Mouse (Mus musculus): Measurements from ENCODE around the gene Krt2. TPM values are rescaled to one million over a fixed set of nuclear protein-coding genes. Genes with fewer than 3 reads are reported as not detected.

The Krt2 gene
- not detected in 2 replicates for polyA plus RNA-seq (2012; rRNA removed)

DNA sequence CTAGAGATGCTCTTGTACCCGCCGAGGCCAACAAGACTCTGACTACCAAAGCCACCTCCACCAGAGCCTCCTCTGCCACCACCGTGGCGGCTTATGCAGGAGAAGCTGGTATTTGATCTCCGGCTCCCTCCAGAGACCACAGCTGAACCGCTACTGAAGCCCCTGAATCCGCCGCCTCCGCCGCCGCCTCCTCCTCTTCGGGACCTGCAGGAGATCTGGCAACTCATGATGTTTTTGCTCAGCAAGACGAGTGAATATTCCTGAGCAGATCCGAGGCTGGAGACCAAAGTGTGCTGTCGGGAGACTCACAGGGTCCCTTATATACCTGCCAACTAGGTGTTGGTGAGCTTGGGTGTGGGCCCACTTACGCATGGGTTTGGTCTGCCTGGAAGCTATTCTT is at the start of gene Krt2:
Gene Krt2 (minus strand): TSS at position 295 of the 400 bp plus-strand sequence.
- no peak for DNase-seq (ENCODE audit: low read depth)

DNA sequence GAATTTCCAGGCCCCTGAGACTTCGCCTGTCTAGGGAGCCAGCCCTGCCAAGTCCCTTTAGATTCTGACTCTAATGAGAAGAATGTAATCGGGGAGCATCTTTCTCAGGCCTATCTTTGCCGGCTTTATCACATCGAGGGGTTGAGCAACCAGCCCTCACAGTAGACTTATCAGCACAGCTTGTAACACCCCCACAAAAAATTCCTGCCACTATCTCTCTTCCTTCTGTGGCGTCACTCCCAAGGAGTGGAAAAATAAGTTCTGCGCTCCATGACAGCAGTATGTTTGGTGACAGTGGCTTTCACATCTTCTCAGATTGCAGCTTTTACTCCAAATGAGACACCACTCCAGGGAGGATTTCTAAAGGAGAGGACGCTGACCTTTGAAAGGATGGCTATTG is 48.8 kb upstream of the Krt2 start:
- DNase-seq (ENCODE audit: low read depth) = no peak

DNA sequence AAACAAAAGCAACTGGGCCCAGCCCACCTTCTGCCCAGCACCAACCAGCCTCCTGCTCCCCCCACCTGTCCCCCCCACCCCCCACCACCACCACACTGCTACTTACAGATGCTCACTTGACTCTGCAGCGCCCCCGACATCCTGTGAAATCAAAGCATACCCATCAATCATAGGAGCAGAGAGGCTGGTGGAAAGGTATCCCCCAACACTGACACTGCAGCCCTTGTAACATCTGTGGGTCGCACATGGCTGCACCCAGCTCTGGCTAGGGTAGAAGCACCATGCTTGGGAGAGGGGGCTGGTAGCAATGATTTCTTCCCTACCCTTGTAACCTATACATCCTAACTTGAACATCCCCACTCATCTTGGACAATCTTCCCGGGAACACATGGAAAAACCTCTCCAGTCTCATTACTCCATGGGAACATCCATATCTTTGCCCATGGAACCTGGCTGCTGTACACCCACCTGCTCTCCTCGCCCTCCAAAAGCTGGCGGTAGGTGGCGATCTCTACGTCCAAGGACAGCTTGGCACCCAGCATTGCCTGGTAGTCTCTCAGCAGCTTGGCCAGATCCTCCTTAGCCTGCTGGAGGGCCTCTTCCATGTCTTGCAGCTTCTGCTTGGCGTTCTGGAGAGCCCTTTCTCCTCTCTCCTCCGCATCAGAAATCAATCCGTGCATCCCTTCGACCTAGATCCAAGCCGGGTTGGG is 42.6 kb upstream of the Krt2 start:
- DNase-seq (ENCODE audit: low read depth) = no peak

DNA sequence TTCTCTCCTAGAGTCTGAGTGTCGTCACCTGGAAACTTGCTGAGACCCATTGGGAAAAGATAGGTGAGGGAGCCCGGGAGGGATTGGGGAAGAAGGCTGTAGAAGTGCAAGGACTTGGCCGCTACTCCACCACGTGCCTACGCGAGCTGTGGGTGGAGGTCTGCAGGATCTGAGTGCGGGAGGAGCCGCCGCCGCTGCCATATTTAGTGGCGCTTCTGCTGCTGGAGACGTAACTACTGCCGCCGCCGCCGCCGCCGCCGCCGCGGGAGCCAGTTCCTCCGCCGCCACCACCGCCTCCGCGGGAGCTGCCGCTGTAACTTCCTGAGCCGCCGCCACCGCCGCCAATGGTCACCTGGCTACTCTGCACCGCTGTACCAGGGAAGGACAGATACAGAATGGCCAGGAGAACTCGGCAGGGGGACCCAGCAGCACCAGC is 41.8 kb upstream of the Krt2 start:
- DNase-seq (ENCODE audit: low read depth) = no peak

DNA sequence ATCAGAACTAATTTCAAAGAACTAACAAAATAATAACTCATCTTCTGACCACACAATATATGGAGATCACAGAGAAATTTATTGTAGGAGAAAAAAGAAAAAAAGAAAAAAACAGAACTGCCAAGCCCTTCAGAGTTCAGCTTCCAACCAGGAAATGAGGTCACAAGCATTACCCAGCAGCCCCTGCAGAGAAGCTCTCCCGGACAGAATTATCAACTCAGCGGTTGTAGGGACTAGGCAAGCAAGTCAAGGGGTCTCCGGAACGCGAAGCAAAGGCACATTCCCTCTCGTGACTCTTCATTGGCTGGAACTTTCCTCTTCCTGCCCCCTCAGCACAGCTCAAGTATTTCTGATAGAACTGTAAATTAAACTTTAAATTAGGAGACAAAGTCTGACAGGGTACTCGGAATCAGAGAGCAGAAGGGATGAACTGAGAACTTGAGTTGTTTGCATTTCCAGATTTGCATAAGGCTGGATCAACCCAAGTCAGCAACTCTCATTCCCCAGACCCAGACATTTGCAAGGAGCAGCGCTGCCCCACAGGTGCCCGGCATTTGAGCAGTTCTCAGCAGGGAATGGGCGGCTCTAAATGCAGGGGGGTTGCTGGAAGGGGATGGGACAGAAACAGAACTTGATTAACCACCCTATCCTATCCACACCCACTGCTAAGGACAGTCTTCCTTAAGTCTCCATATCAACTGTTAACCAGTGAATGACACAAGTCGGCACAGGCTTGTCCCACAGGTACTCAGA is 40.9 kb upstream of the Krt2 start:
- DNase-seq (ENCODE audit: low read depth) = no peak

DNA sequence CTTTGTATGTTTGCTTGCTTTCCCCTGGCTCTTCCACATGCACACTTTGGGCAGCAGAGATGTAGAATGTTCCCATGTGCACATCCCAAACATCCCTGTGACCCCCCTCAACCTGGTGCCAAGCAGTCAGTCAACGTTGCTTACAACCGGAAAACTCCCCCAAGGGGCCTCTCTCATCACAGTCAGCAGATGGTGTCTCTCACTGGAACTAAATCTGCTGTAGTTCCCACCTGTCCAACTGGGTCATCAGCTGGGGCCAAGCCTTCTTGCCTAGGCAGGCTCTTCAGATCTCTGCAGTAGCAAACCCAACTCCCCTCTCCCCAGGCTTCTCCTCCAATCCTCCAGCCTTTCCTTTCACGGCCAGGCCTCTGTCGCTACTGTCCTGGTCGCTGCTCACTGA is 38.7 kb upstream of the Krt2 start:
- no peak for DNase-seq (ENCODE audit: low read depth)

DNA sequence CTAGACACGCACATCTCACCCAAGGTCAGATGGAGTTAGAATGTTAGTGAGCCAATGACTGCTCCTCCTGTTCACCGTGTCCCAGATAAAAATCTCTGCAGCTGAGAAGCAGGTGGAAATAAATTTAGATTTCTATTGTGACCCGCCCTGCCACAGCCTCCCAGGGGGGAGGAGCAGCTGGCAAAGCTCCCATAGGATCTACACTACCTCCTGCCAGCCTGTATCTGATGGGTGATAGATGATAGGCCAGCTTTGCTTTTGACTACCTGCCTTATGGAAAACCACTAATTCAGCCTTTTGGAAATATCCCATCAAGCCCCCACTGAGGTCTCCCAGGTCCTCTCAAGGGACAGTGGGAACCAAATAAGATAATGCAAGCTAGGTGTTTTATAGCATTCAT is 37.8 kb upstream of the Krt2 start:
- no peak for DNase-seq (ENCODE audit: low read depth)

DNA sequence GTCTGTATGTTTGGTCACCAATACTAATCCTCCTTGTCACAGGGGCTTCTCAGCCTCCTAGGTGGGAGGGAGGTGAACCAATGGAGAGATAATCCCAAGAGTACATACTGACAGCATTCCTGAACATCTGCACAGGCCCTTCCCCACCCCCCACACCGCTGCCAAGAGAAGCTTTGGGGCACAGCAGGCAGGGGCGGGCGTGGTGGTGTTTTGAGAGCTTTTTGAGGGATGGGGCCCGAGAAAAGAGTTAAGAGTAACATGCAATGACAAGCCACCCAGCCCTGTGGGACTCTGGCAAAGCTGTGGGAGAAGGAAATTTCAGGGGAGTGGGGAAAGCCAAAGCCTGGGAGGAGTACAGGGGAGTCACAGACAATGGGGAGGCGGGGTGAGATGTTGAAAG is 36.3 kb upstream of the Krt2 start:
- no peak for DNase-seq (ENCODE audit: low read depth)

DNA sequence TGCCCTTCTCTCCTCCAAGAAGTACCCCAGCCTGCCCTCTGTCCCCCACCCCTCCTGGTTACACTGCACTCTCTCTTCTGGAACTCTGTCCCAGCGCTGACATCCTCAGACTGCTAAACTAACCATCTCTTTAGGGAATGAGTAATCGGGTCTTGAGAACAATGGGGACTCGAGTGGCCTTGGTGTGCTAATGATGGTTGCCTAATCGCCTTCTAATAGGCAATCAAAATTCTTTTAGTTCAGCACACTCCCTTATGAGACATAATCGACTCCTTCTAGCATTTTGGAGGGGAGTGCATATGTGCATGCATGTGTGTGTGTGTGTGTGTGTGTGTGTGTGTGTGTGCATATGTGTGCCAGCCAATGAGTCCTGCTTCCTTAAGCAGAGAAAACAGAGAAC is 34.6 kb upstream of the Krt2 start:
- DNase-seq (ENCODE audit: low read depth) = no peak

DNA sequence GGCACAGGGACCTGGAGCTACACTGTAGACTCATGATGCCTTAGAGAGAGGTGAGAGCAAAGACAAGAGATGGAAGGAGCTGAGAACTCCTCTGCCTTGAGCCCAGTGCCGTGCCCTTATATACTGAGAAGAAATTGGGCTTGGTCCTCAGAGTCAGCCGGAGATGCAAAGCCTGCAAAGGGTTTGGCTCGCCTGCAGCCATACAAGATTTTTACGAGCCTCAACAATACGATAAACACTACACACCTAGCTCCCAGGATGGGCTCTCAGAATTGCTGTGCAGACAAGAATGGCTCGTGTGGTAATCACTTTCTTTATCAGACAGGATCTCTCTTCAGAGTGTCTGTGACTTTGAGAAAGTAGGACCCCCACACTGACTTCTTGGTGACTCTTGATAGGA is 32.7 kb upstream of the Krt2 start, which contains the start of gene Krt1:
Gene Krt1 (minus strand): TSS at position 101 of the 400 bp plus-strand sequence.
- no peak for DNase-seq (ENCODE audit: low read depth)

DNA sequence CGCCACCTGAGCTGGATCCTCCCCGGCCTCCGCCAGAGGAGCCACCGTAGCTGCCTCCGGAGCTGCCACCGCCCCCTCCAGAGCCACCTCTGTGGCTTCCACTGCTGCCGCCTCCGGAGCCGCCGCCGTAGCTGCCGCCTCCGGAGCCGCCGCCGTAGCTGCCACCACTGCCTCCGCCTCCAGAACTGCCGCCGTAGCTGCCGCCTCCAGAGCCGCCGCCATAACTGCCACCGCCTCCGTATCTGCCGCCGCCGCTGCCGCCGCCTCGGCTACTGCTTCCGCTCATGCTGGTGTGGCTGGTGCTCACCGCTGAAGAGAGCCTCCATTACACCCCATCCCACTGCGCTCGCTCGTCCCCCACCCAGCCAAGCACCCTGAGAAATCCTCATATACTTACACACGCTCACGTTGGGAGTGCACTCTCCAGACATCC is 28.0 kb upstream of the Krt2 start:
- no peak for DNase-seq (ENCODE audit: low read depth)

DNA sequence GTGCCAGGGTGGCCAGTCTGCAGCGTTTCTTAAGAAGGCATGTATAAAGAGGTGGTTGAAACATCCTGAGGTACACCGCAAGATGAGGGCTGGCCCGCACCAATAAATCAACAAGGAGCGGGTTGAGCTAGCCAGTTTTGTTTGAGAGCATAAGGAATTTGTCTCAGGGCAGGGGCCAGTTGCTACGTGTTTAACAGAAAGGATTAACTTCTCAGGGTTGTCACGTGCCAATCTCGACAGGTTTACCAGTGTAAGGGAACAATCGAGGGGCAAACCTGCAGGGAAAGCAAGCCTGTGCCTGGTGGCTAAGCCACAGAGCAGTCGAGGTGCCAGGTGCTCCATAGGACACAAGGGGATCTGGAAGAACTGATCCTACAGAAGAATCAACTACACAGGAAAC is 25.2 kb upstream of the Krt2 start:
- peak; percentile 52 for DNase-seq (ENCODE audit: low read depth)

DNA sequence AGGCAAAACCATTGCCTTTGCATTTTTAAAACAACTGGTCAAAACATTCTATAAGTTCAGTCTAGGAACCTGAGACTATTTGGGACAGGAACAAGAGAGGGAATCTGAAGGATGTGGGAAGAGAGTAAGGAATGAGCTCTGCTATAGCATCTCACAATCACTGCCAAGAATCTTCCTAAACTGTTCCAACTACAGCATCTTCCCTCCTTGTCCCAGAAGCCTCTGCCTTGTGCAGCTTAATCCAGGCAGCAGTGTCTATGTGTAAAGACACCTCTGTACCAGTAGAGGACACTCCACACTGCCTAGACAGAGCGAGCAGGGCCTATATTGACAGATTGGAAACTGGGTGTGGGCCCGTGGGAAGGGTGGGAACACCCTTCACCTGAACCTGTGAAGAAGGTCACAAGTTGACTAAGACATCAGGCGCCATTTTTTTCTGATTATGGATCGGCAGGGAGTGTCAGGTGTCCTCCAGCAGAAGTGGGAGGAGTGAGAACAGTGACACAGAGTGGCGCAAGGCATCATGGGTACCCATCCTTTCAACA is 16.9 kb upstream of the Krt2 start:
- no peak for DNase-seq (ENCODE audit: low read depth)

DNA sequence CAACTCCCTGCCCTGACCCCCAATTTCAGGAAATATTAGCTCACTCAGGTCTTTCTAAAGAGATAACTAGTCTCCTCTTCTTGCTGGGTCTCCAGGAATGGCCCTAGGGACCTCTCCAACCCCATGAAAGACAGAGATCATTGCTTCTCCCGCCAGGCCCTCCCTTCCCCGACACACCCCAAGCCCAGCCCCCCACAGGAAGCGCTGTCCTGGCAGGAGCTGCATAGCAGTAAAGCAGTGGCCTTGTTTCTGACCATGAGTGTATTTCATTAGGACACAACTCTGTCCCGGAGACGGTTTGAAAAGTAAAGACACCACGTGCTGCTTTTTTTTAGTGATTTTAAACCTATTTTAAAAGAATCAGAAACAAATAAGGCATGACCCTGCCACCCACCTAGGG is 15.2 kb upstream of the Krt2 start:
- DNase-seq (ENCODE audit: low read depth) = no peak

DNA sequence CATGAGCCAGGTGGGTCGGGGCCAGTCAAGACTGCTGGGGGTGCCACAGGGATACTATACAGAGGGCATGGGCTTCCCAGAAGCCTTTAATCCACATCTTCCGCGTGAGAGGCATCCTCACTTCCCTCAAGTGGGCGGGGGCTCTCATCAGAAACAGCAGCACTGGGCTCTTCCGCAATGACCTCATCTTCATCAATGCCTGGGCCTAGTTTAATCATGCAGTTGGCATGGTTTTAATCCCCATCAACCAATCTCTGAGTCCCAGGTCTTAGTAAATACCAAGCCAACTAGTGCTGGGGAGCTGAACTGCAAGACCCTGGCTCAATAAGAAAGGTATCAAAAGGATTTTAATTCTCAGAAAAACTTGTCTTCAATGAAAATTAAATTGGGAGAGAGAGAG is 11.5 kb upstream of the Krt2 start:
- no peak for DNase-seq (ENCODE audit: low read depth)

DNA sequence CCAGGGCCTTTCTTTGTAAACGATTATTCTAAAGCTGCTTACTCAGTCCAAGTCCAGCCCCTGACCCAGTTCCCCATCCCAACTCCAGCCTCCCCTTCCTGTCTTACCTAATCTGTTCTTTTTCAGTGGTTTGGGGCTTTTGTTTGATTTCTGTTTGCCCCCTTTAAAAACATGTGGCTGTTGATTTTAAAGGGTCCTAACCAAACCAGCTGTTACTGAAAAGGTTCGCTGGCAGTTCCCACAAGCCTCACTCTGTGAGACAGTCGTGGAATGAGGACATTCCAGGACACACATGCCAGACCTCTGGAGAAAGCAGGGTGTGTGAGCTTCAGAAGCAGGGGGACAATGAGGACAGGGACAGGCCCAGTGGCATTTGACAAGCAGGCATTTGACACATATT is 3.8 kb upstream of the Krt2 start:
- no peak for DNase-seq (ENCODE audit: low read depth)

DNA sequence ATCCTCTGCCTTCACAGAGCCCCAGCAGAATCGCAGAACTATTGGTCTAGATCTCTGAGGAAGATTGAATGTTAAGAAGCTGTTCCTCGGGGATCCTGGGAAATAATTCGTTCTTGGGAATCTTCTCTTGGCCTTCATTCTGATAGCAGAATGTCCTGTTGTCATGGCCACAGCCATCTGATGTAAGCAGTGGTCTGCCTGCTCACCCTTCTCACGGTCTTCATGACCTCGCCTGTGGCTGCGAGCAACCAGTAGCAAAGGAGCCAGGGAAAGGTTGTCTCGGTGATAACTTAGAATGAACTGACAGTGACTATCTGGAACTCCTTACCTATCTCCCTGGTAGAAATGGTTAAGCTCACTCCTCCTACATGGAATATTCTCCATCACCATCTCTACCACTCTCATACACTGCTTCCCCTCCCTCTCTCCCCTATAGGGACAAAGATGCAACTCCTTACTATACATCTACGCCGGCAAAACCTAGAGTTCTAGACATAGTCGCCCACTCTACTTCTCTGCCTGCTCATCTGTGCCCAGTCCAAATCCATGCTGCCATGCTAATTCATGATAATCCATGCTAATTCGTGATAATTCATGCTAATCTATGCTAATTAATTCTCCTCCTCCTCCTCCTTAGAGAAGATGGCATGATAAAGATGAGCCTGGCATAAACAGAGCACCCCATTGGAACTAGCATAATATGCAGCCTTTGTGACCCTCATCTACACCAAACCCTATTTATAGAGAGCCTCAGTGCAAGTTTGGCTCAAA is 14.7 kb downstream of the Krt2 start:
- no peak for DNase-seq (ENCODE audit: low read depth)

DNA sequence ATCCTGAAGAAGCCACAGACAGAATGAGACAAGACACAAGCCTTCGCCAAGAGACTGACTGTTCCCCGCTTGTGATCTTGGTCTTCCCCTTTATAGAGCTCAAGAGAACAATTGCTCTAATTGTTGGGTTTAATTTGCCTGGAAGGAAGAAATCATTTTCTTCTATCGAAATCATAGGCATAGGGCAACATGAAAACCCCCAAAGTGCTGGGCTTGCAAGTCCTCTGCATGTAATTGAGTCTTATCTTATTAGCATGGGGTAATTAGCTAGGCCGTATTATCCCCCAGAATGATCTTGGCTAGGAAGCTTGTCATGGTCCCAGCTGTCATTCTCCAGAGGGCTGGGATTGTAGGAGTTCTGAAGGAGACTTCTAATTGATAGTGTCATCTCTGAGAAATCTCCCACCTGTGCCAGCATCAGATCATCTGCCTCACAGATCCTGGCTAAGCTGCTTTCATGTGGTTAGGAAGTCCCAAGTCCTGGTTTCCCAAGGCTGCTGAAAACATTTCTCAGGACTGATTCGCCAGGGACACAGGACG is 15.6 kb downstream of the Krt2 start, which contains the start of gene Krt73:
Gene Krt73 (minus strand): TSS at position 51 of the 540 bp plus-strand sequence.
- DNase-seq (ENCODE audit: low read depth) = no peak

DNA sequence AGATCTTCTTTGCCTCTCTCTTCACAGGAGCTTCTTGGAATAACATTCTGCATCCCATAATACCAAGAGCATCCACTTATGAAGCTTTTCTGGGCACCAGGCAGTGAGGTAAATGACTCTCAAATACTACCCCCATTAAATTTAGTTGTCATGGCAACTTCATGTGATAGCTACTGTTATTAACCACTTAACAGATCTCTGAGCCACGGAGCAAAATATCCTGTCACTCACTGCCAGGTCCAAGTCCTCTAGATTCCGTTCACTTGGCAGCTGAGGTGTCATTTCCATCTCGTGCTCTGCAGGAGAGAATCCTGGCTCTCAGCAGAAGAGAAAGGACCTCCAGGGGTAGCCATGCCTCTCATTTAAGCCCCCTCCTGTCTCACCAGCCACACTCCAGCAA is 27.1 kb downstream of the Krt2 start:
- no peak for DNase-seq (ENCODE audit: low read depth)

DNA sequence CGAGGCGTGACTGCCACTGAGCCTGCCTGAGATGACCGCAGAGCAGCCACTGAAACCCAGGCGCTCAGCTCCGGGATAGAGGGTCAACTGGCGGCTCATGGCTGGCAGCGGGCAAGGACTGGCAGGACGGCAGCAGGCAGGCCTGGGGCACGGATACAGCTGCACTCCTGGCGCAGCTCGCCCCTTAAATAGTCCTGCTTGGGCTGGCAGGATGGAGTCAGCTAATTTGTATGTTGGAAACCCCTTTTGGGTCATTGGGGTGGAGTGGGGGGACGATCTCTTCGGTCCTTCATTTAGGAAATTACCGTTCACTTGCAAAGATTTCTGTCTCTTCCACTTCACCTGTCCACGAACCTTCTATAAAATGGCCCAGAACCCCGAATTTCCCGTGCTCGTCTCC is 31.6 kb downstream of the Krt2 start, which contains the start of gene Krt72:
Gene Krt72 (minus strand): TSS at position 101 of the 400 bp plus-strand sequence.
- DNase-seq (ENCODE audit: low read depth) = no peak

DNA sequence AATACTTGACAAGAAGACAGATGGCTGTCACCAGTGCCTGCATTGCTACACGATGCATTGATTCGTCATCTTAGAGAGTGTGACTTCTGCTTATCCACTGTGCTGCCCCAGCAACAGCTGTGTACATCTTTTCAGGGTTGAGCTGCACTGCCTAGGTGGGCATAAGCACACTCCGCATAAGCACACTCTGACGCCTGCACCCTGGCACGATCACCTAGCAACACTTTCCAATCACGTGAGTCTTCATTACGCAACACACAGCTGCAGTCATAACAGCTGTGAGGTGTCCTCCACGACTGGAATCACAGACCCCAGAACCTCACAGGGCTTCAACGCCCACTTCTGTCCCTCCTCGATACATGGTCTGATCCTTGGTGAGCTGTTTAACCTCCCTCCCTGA is 44.5 kb downstream of the Krt2 start:
- no peak for DNase-seq (ENCODE audit: low read depth)

DNA sequence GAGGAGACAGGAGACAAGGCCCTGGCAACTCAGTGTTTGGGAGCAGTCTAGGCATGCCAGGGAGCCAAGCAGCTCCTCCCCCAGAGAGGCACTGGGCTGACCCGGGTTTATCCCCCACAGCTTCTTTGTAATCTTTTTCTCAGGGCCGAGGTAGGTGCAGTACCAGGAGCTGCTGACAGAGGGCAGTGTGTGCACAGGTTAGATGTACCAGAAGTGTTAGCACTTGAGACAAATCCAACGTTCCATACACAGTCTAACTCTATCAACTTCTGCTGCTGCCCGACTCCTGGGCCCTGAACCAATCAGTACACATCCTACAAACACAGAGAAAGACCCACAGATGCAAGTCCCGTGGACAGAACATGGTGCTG is 45.3 kb downstream of the Krt2 start:
- peak; percentile 56 for DNase-seq (ENCODE audit: low read depth)

All from gonadal fat pad, adult 2 months (tissue).